Mouse (Mus musculus): ENCODE measurements at regions not wholly inside any gene's neighbourhood (a gene's known extent, or its start where the extent isn't known, plus 50 kb on each side); places are given as distances from the start of the nearest gene placed in this dataset.

GRCm38 (mm10) chr9:87933230-87933629, 202.2 kb upstream of the Tbx18 start:
- no peaks in the 10 kb centered on the region for H3K27me3 ChIP-seq (ENCODE audit: insufficient read depth, low read length)
- no peaks in the 10 kb centered on the region for H3K4me1 ChIP-seq (replicated peaks; ENCODE audit: insufficient read depth, low read length)
- 57% methylated on average over 5 of the region's 5 CpGs for WGBS
- TF ChIP-seq CTCF (IDR thresholded peaks at IDR 0.05; ENCODE audit: low read depth): no peak
- H3K9me3 ChIP-seq (replicated peaks; ENCODE audit: low read length): no peaks in the 10 kb centered on the region
- no peak overlapping the region for H3K27ac ChIP-seq
- no peak overlapping the region for H3K4me2 ChIP-seq (ENCODE audit: low read length)
- no peak for ATAC-seq (replicated peaks; ENCODE audit: low FRiP score, low read depth)
- no peak overlapping the region for H3K4me3 ChIP-seq (replicated peaks; ENCODE audit: low read depth, low read length)
- DNase-seq (ENCODE audit: low spot score): no peak
- no peak overlapping the region for H3K9ac ChIP-seq (ENCODE audit: low read depth, low read length)
- no peaks in the 10 kb centered on the region for H3K36me3 ChIP-seq (ENCODE audit: insufficient read depth, low read length)

GRCm38 (mm10) chr9:87952426-87952825, 221.4 kb upstream of the Tbx18 start:
- ATAC-seq (replicated peaks; ENCODE audit: low FRiP score, low read depth) (no peak), DNase-seq (ENCODE audit: low spot score) (no peak)
- no peaks in the 10 kb centered on the region for H3K9me3 ChIP-seq (replicated peaks; ENCODE audit: low read length)
- H3K4me3 ChIP-seq (replicated peaks; ENCODE audit: low read depth, low read length): no peak overlapping the region
- H3K36me3 ChIP-seq (ENCODE audit: insufficient read depth, low read length): no peaks in the 10 kb centered on the region
- no peaks in the 10 kb centered on the region for H3K27me3 ChIP-seq (ENCODE audit: insufficient read depth, low read length)
- no peak overlapping the region for H3K4me2 ChIP-seq (ENCODE audit: low read length)
- TF ChIP-seq CTCF (IDR thresholded peaks at IDR 0.05; ENCODE audit: low read depth): no peak
- H3K9ac ChIP-seq (ENCODE audit: low read depth, low read length): no peak overlapping the region
- H3K4me1 ChIP-seq (replicated peaks; ENCODE audit: insufficient read depth, low read length): no peaks in the 10 kb centered on the region
- H3K27ac ChIP-seq: no peak overlapping the region
- 76% methylated on average over 2 of the region's 2 CpGs for WGBS

GRCm38 (mm10) chr9:87954941-87955340, 223.9 kb upstream of the Tbx18 start:
- no peak overlapping the region for H3K27ac ChIP-seq
- no peak for DNase-seq (ENCODE audit: low spot score)

GRCm38 (mm10) chr9:87961796-87962195, 230.7 kb upstream of the Tbx18 start:
- no peaks in the 10 kb centered on the region for H3K36me3 ChIP-seq (ENCODE audit: insufficient read depth, low read length)
- TF ChIP-seq CTCF (IDR thresholded peaks at IDR 0.05; ENCODE audit: low read depth): no peak
- H3K4me1 ChIP-seq (replicated peaks; ENCODE audit: insufficient read depth, low read length): no peaks in the 10 kb centered on the region
- no peaks in the 10 kb centered on the region for H3K9me3 ChIP-seq (replicated peaks; ENCODE audit: low read length)
- no peak overlapping the region for H3K27ac ChIP-seq
- H3K27me3 ChIP-seq (ENCODE audit: insufficient read depth, low read length): no peaks in the 10 kb centered on the region
- no peak for ATAC-seq (replicated peaks; ENCODE audit: low FRiP score, low read depth)
- H3K4me2 ChIP-seq (ENCODE audit: low read length): no peak overlapping the region
- no peak overlapping the region for H3K9ac ChIP-seq (ENCODE audit: low read depth, low read length)
- H3K4me3 ChIP-seq (replicated peaks; ENCODE audit: low read depth, low read length): no peak overlapping the region
- WGBS: 87% methylated on average over 4 of the region's 4 CpGs
- no peak for DNase-seq (ENCODE audit: low spot score)

More at GRCm38 (mm10) chr9:87954941-87955340, 223.9 kb upstream of the Tbx18 start:
- Histone ChIP-seq H3K4me2 (ENCODE audit: low read length) (no peak overlapping the region), H3K36me3 (ENCODE audit: insufficient read depth, low read length) (no peaks in the 10 kb centered on the region), H3K9ac (ENCODE audit: low read depth, low read length) (no peak overlapping the region), H3K9me3 (replicated peaks; ENCODE audit: low read length) (no peaks in the 10 kb centered on the region), H3K27me3 (ENCODE audit: insufficient read depth, low read length) (no peaks in the 10 kb centered on the region), H3K4me3 (replicated peaks; ENCODE audit: low read depth, low read length) (no peak overlapping the region), H3K4me1 (replicated peaks; ENCODE audit: insufficient read depth, low read length) (no peaks in the 10 kb centered on the region)
- no peak for TF ChIP-seq CTCF (IDR thresholded peaks at IDR 0.05; ENCODE audit: low read depth)
- ATAC-seq (replicated peaks; ENCODE audit: low FRiP score, low read depth): no peak

GRCm38 (mm10) chr9:87964508-87964907, 233.4 kb upstream of the Tbx18 start:
- no peak for ATAC-seq (replicated peaks; ENCODE audit: low FRiP score, low read depth)
- no peak for DNase-seq (ENCODE audit: low spot score)
- no peak for TF ChIP-seq CTCF (IDR thresholded peaks at IDR 0.05; ENCODE audit: low read depth)
- no peaks in the 10 kb centered on the region for H3K27me3 ChIP-seq (ENCODE audit: insufficient read depth, low read length)
- no peak overlapping the region for H3K9ac ChIP-seq (ENCODE audit: low read depth, low read length)
- no peak overlapping the region for H3K4me2 ChIP-seq (ENCODE audit: low read length)
- H3K4me1 ChIP-seq (replicated peaks; ENCODE audit: insufficient read depth, low read length): no peaks in the 10 kb centered on the region
- H3K36me3 ChIP-seq (ENCODE audit: insufficient read depth, low read length): no peaks in the 10 kb centered on the region
- no peaks in the 10 kb centered on the region for H3K9me3 ChIP-seq (replicated peaks; ENCODE audit: low read length)
- H3K4me3 ChIP-seq (replicated peaks; ENCODE audit: low read depth, low read length): no peak overlapping the region
- H3K27ac ChIP-seq: no peak overlapping the region
- WGBS: 83% methylated on average over 2 of the region's 2 CpGs

GRCm38 (mm10) chr9:87965103-87965780, 234.2 kb upstream of the Tbx18 start:
- H3K9ac ChIP-seq (ENCODE audit: low read depth, low read length): no peak overlapping the region
- no peak for TF ChIP-seq CTCF (IDR thresholded peaks at IDR 0.05; ENCODE audit: low read depth)
- H3K4me1 ChIP-seq (replicated peaks; ENCODE audit: insufficient read depth, low read length): no peaks in the 10 kb centered on the region
- H3K36me3 ChIP-seq (ENCODE audit: insufficient read depth, low read length): no peaks in the 10 kb centered on the region
- WGBS: 48% methylated on average over 3 of the region's 3 CpGs
- no peak overlapping the region for H3K27ac ChIP-seq
- DNase-seq (ENCODE audit: low spot score): no peak
- no peak overlapping the region for H3K4me3 ChIP-seq (replicated peaks; ENCODE audit: low read depth, low read length)
- ATAC-seq (replicated peaks; ENCODE audit: low FRiP score, low read depth): no peak
- no peaks in the 10 kb centered on the region for H3K9me3 ChIP-seq (replicated peaks; ENCODE audit: low read length)
- no peak overlapping the region for H3K4me2 ChIP-seq (ENCODE audit: low read length)
- no peaks in the 10 kb centered on the region for H3K27me3 ChIP-seq (ENCODE audit: insufficient read depth, low read length)
